Mouse (Mus musculus) CH12.LX (cell line): ENCODE data around the gene Acox2.

Experiments used
- POLR2A ChIP-seq: IDR thresholded peaks from 2 replicates; pipeline ENCODE4 v1.6.1; 2011; ENCODE audit warnings: low read depth, mild to moderate bottlenecking, improper control_type of control experiment, low read length
- RAD21 ChIP-seq: IDR thresholded peaks from 2 replicates; pipeline ENCODE4 v1.6.1; 2011; ENCODE audit warnings: low read depth, mild to moderate bottlenecking, low read length, improper control_type of control experiment, moderate library complexity
- SIN3A ChIP-seq: IDR thresholded peaks from 2 replicates; pipeline ENCODE4 v1.6.1; 2012; ENCODE audit warnings: low read length, improper control_type of control experiment, inconsistent platforms

DNA sequence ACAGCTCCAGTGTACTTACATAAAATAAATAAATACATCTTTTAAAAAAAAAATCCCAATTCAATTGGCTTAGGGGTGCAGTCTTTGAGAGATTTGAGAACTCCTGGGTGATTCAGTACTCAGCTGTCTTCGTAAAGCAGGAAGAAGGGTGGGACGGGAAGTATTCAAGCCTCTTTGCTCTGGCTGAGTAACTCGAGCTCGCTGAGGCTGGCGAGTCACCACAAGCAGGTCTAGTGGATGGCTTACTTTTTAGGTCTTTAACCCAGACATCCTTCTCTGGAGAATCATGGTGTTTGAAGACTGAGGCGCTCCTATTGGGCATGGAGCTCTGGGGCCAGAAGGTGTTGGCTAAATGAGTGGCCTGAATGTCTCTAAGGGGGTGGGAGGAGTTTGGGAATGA is 47.7 kb upstream of the Acox2 start:
- TF ChIP-seq RAD21 (no peak), SIN3A (no peak), POLR2A (no peak)
